Mouse (Mus musculus): ENCODE measurements at regions not wholly inside any gene's neighbourhood (a gene's known extent, or its start where the extent isn't known, plus 50 kb on each side); places are given as distances from the start of the nearest gene placed in this dataset.

GRCm38 (mm10) chr5:142332744-142333143, 68.6 kb upstream of the Foxk1 start:
- Histone ChIP-seq H3K27ac (no peak overlapping the region), H3K9me3 (replicated peaks) (no peaks in the 10 kb centered on the region), H3K27me3 (ENCODE audit: low read depth, poor library complexity, severe bottlenecking) (no peaks in the 10 kb centered on the region), H3K4me3 (no peak overlapping the region), H3K4me1 (peaks cover 6% of the 10 kb centered on the region), H3K36me3 (no peaks in the 10 kb centered on the region)
- 59% methylated on average over 9 of the region's 9 CpGs for WGBS
- DNase-seq (ENCODE audit: low spot score), result no peak

- Histone ChIP-seq H3K27me3 (ENCODE audit: low read depth, poor library complexity, severe bottlenecking) (no peaks in the 10 kb centered on the region), H3K9me3 (replicated peaks) (no peaks in the 10 kb centered on the region), H3K4me3 (no peak overlapping the region), H3K27ac (no peak overlapping the region), H3K36me3 (no peaks in the 10 kb centered on the region), H3K4me1 (peaks cover under 1% of the 10 kb centered on the region; the same call in 1 of the 2 replicates)
- WGBS, result 91% methylated on average over 6 of the region's 6 CpGs
- no peak for DNase-seq (ENCODE audit: low spot score)
Measured at GRCm38 (mm10) chr5:142337436-142337835, 63.9 kb upstream of the Foxk1 start.

GRCm38 (mm10) chr5:142338051-142338450, 63.2 kb upstream of the Foxk1 start:
- Histone ChIP-seq H3K27ac (no peak overlapping the region), H3K36me3 (no peaks in the 10 kb centered on the region), H3K4me3 (no peak overlapping the region), H3K4me1 (no peaks in the 10 kb centered on the region), H3K27me3 (ENCODE audit: low read depth, poor library complexity, severe bottlenecking) (no peaks in the 10 kb centered on the region), H3K9me3 (replicated peaks) (no peaks in the 10 kb centered on the region)
- 76% methylated on average over 11 of the region's 11 CpGs for WGBS
- no peak for DNase-seq (ENCODE audit: low spot score)

GRCm38 (mm10) chr5:142340205-142341025, 60.9 kb upstream of the Foxk1 start:
- H3K9me3 ChIP-seq (replicated peaks), result no peaks in the 10 kb centered on the region
- H3K4me1 ChIP-seq, result no peaks in the 10 kb centered on the region
- no peak overlapping the region for H3K27ac ChIP-seq
- no peaks in the 10 kb centered on the region for H3K27me3 ChIP-seq (ENCODE audit: low read depth, poor library complexity, severe bottlenecking)
- H3K36me3 ChIP-seq, result no peaks in the 10 kb centered on the region
- no peak overlapping the region for H3K4me3 ChIP-seq
- WGBS, result 70% methylated on average over 14 of the region's 14 CpGs
- no peak for DNase-seq (ENCODE audit: low spot score)

- 79% methylated on average over 3 of the region's 3 CpGs for WGBS
- Histone ChIP-seq H3K9me3 (replicated peaks) (no peaks in the 10 kb centered on the region), H3K4me1 (no peaks in the 10 kb centered on the region), H3K4me3 (no peak overlapping the region), H3K27ac (no peak overlapping the region), H3K36me3 (no peaks in the 10 kb centered on the region), H3K27me3 (ENCODE audit: low read depth, poor library complexity, severe bottlenecking) (no peaks in the 10 kb centered on the region)
- no peak for DNase-seq (ENCODE audit: low spot score)
Measured at GRCm38 (mm10) chr5:142341026-142341432, 60.3 kb upstream of the Foxk1 start.

- H3K4me1 ChIP-seq, result no peaks in the 10 kb centered on the region
- no peak for DNase-seq (ENCODE audit: low spot score)
- WGBS, result 96% methylated on average over 1 of the region's 1 CpGs
- H3K9me3 ChIP-seq (replicated peaks), result no peaks in the 10 kb centered on the region
- H3K27me3 ChIP-seq (ENCODE audit: low read depth, poor library complexity, severe bottlenecking), result no peaks in the 10 kb centered on the region
- no peak overlapping the region for H3K4me3 ChIP-seq
- H3K36me3 ChIP-seq, result no peaks in the 10 kb centered on the region
- H3K27ac ChIP-seq, result no peak overlapping the region
Measured at GRCm38 (mm10) chr5:142346454-142346853, 54.8 kb upstream of the Foxk1 start.

GRCm38 (mm10) chr5:142350574-142350973, 50.7 kb upstream of the Foxk1 start:
- no peak for DNase-seq (ENCODE audit: low spot score)
- Histone ChIP-seq H3K9me3 (replicated peaks) (no peaks in the 10 kb centered on the region), H3K4me3 (no peak overlapping the region), H3K36me3 (no peaks in the 10 kb centered on the region), H3K4me1 (no peaks in the 10 kb centered on the region), H3K27ac (no peak overlapping the region), H3K27me3 (ENCODE audit: low read depth, poor library complexity, severe bottlenecking) (no peaks in the 10 kb centered on the region)
- WGBS, result 66% methylated on average over 5 of the region's 5 CpGs
